ENCODE assay signal across 7 mouse cellular contexts in genomic region chr14:26969164-26969563, GRCm38 (mm10). TPM values are rescaled to one million over a fixed set of nuclear protein-coding genes. Genes with fewer than 3 reads are reported as not detected.
DNase-seq lines count a peak whose midpoint lies in the region; ATAC-seq and TF ChIP-seq lines count a peak whose summit lies in the region.

No protein-coding gene starts in this region.

- peak overlapping the region; percentile 88 for H3K9ac ChIP-seq in lung, embryonic 14.5 days
- H3K9ac ChIP-seq in forebrain, embryonic 14.5 days (ENCODE audit: low read length), result peak overlapping the region; percentile 90
- no peak overlapping the region for H3K9ac ChIP-seq in limb, embryonic 15.5 days
- peak overlapping the region; percentile 77; the same call in 1 of the 2 replicates for H3K9ac ChIP-seq in stomach, embryonic 15.5 days

- 73% methylated on average over 3 of the region's 3 CpGs for WGBS in lung, embryonic 14.5 days
- 49% methylated on average over 3 of the region's 3 CpGs for WGBS in lung, adult 2 months
- 87% methylated on average over 3 of the region's 3 CpGs for WGBS in forebrain, embryonic 14.5 days
- 69% methylated on average over 3 of the region's 3 CpGs for WGBS in limb, embryonic 15.5 days
- WGBS in stomach, embryonic 15.5 days, result 60% methylated on average over 3 of the region's 3 CpGs

- H3K27me3 ChIP-seq in lung, embryonic 14.5 days (ENCODE audit: insufficient read depth, low read length), result no peaks in the 10 kb centered on the region
- no peaks in the 10 kb centered on the region for H3K27me3 ChIP-seq in forebrain, embryonic 14.5 days (replicated peaks; ENCODE audit: control insufficient read depth, insufficient read depth, low read length)
- H3K27me3 ChIP-seq in limb, embryonic 15.5 days, result no peaks in the 10 kb centered on the region
- H3K27me3 ChIP-seq in stomach, embryonic 15.5 days (replicated peaks), result no peaks in the 10 kb centered on the region

- TF ChIP-seq CTCF in lung, embryonic 14.5 days (IDR thresholded peaks at IDR 0.05; ENCODE audit: low read depth), result no peak
- TF ChIP-seq CTCF in lung, adult 2 months (IDR thresholded peaks at IDR 0.05; ENCODE audit: insufficient read depth, low read length), result no peak

- H3K36me3 ChIP-seq in lung, embryonic 14.5 days (ENCODE audit: insufficient read depth), result 0 out of 2 replicates have a peak, but pooled peaks cover 2% of the 10 kb centered on the region
- H3K36me3 ChIP-seq in forebrain, embryonic 14.5 days (ENCODE audit: control insufficient read depth, insufficient read depth, low read length), result no peaks in the 10 kb centered on the region
- H3K36me3 ChIP-seq in limb, embryonic 15.5 days, result no peaks in the 10 kb centered on the region
- no peaks in the 10 kb centered on the region for H3K36me3 ChIP-seq in stomach, embryonic 15.5 days

- H3K4me1 ChIP-seq in lung, embryonic 14.5 days (ENCODE audit: insufficient read depth), result no peaks in the 10 kb centered on the region
- H3K4me1 ChIP-seq in lung, adult 2 months (ENCODE audit: control insufficient read depth, insufficient read depth, low read length), result no peaks in the 10 kb centered on the region; the same call in 1 of the 2 replicates
- H3K4me1 ChIP-seq in forebrain, embryonic 14.5 days (ENCODE audit: control insufficient read depth, insufficient read depth, low read length), result peaks cover 7% of the 10 kb centered on the region; the same call in 1 of the 2 replicates
- 0 out of 2 replicates have a peak, but pooled peaks cover 7% of the 10 kb centered on the region for H3K4me1 ChIP-seq in limb, embryonic 15.5 days
- H3K4me1 ChIP-seq in stomach, embryonic 15.5 days, result 0 out of 2 replicates have a peak, but pooled peaks cover 3% of the 10 kb centered on the region

- peak overlapping the region; percentile 91 for H3K4me3 ChIP-seq in lung, embryonic 14.5 days (ENCODE audit: low read depth, low read length)
- H3K4me3 ChIP-seq in lung, adult 2 months (replicated peaks; ENCODE audit: extremely low read depth, low read depth, low read length), result no peak overlapping the region
- H3K4me3 ChIP-seq in forebrain, embryonic 14.5 days (ENCODE audit: low read depth, low read length), result peak overlapping the region; percentile 95
- H3K4me3 ChIP-seq in limb, embryonic 15.5 days, result peak overlapping the region; percentile 90
- peak overlapping the region; percentile 94 for H3K4me3 ChIP-seq in stomach, embryonic 15.5 days (replicated peaks)

- peak overlapping the region; percentile 75 for H3K4me2 ChIP-seq in lung, embryonic 14.5 days
- peak overlapping the region; percentile 66 for H3K4me2 ChIP-seq in forebrain, embryonic 14.5 days (ENCODE audit: low read length)
- H3K4me2 ChIP-seq in limb, embryonic 15.5 days, result peak overlapping the region; percentile 45
- peak overlapping the region; percentile 64 for H3K4me2 ChIP-seq in stomach, embryonic 15.5 days

- no peak for DNase-seq in lung, embryonic 14.5 days
- no peak for DNase-seq in lung, adult 2 months
- DNase-seq in forebrain, embryonic 14.5 days (ENCODE audit: low spot score), result no peak
- no peak for DNase-seq in layer of hippocampus, adult 9-11 months
- no peak for DNase-seq in ovary, postnatal 10 days (ENCODE audit: low spot score)

- TF ChIP-seq POLR2A in lung, adult 2 months (IDR thresholded peaks at IDR 0.05; ENCODE audit: borderline replicate concordance, extremely low read depth, low read depth, low read length), result no peak

- no peak overlapping the region for H3K27ac ChIP-seq in lung, embryonic 14.5 days (ENCODE audit: low read depth)
- no peak overlapping the region for H3K27ac ChIP-seq in forebrain, embryonic 14.5 days (ENCODE audit: low read depth, low read length)
- no peak overlapping the region for H3K27ac ChIP-seq in limb, embryonic 15.5 days
- H3K27ac ChIP-seq in stomach, embryonic 15.5 days, result no peak overlapping the region

- no peaks in the 10 kb centered on the region for H3K9me3 ChIP-seq in lung, embryonic 14.5 days (ENCODE audit: low read depth, low read length)
- no peaks in the 10 kb centered on the region for H3K9me3 ChIP-seq in forebrain, embryonic 14.5 days (replicated peaks; ENCODE audit: control insufficient read depth, low read length)
- H3K9me3 ChIP-seq in limb, embryonic 15.5 days, result no peaks in the 10 kb centered on the region
- no peaks in the 10 kb centered on the region for H3K9me3 ChIP-seq in stomach, embryonic 15.5 days

- ATAC-seq in lung, embryonic 14.5 days (ENCODE audit: insufficient read depth), result no peak
- no peak for ATAC-seq in forebrain, embryonic 14.5 days
- ATAC-seq in limb, embryonic 15.5 days (ENCODE audit: insufficient number of reproducible peaks, low FRiP score, low TSS enrichment, low read depth), result no peak
- no peak for ATAC-seq in stomach, embryonic 15.5 days (ENCODE audit: insufficient read depth, low FRiP score, low read depth)

RNA-seq across cellular contexts. Expression of gene Appl1, which starts 1.9 kb away (rescaled TPM):
- 41.0 and 43.8 TPM in 2 replicates for polyA plus RNA-seq in lung, embryonic 14.5 days (2014; fragmentation: Nextera tagmentation; extraction: Ambion mirVana)
- 3.2 and 6.1 TPM in 2 replicates for polyA plus RNA-seq in lung, adult 2 months (2012; rRNA removed)
- 62.4 and 86.8 TPM in 2 replicates for polyA plus RNA-seq in forebrain, embryonic 14.5 days (2014; fragmentation: Nextera tagmentation; extraction: Ambion mirVana)
- 44.1 and 58.6 TPM in 2 replicates for polyA plus RNA-seq in limb, embryonic 15.5 days (2015; fragmentation: Nextera tagmentation; extraction: Ambion mirVana)
- polyA plus RNA-seq in stomach, embryonic 15.5 days (2015; fragmentation: Nextera tagmentation; extraction: Ambion mirVana), result 35.0 and 39.2 TPM in 2 replicates

RNA-seq across cellular contexts. Expression of gene Hesx1, which starts 25.1 kb away (rescaled TPM):
- not detected in 2 replicates for polyA plus RNA-seq in lung, embryonic 14.5 days (2014; fragmentation: Nextera tagmentation; extraction: Ambion mirVana)
- polyA plus RNA-seq in lung, adult 2 months (2012; rRNA removed), result not detected in 2 replicates
- not detected in 2 replicates for polyA plus RNA-seq in forebrain, embryonic 14.5 days (2014; fragmentation: Nextera tagmentation; extraction: Ambion mirVana)
- 0.24 TPM in 1 of 2 replicates, not detected in the other for polyA plus RNA-seq in limb, embryonic 15.5 days (2015; fragmentation: Nextera tagmentation; extraction: Ambion mirVana)
- polyA plus RNA-seq in stomach, embryonic 15.5 days (2015; fragmentation: Nextera tagmentation; extraction: Ambion mirVana), result 0.54 and 0.90 TPM in 2 replicates
